Mouse (Mus musculus) fibroblast of lung, adult 2 months (primary cell): ENCODE data around the gene Lgals3.
A peak's percentile ranks its signal among the peaks of the same experiment; 100 is the strongest.

ENCODE experiments used
- DNase-seq: peaks from one replicate; pipeline ENCODE4 v3.0.0-alpha.2; 2011; ENCODE audit warnings: low read depth

Gene Lgals3

GRCm38 (mm10) chr14:47370790-47371189, 3.2 kb downstream of the Lgals3 start:
- no peak for DNase-seq

GRCm38 (mm10) chr14:47371689-47372088, 4.1 kb downstream of the Lgals3 start:
- peak; percentile 70 for DNase-seq

- DNase-seq = peak; percentile 80
These were observed 6.5 kb downstream of the Lgals3 start for GRCm38 (mm10) chr14:47373728-47374678.

- DNase-seq = peak; percentile 56
These were observed 9.0 kb downstream of the Lgals3 start for GRCm38 (mm10) chr14:47376526-47376925.

GRCm38 (mm10) chr14:47378336-47378735, 10.8 kb downstream of the Lgals3 start:
- peak; percentile 60 for DNase-seq

GRCm38 (mm10) chr14:47383911-47384310, 16.4 kb downstream of the Lgals3 start:
- DNase-seq = no peak

- no peak for DNase-seq
These were observed 17.1 kb downstream of the Lgals3 start for GRCm38 (mm10) chr14:47384653-47385052.

GRCm38 (mm10) chr14:47386125-47386524, 18.6 kb downstream of the Lgals3 start:
- DNase-seq = no peak

- no peak for DNase-seq
These were observed 26.0 kb downstream of the Lgals3 start for GRCm38 (mm10) chr14:47393354-47394094.

- no peak for DNase-seq
These were observed 27.5 kb downstream of the Lgals3 start for GRCm38 (mm10) chr14:47395007-47395406.

GRCm38 (mm10) chr14:47395462-47396026, 28.0 kb downstream of the Lgals3 start:
- DNase-seq = no peak

- no peak for DNase-seq
These were observed 28.7 kb downstream of the Lgals3 start for GRCm38 (mm10) chr14:47396165-47396652.

GRCm38 (mm10) chr14:47402735-47403134, 35.2 kb downstream of the Lgals3 start:
- DNase-seq = no peak

- DNase-seq = no peak
These were observed 38.4 kb downstream of the Lgals3 start for GRCm38 (mm10) chr14:47406000-47406399.

GRCm38 (mm10) chr14:47417346-47417745, 49.8 kb downstream of the Lgals3 start:
- no peak for DNase-seq

GRCm38 (mm10) chr14:47417775-47418665, 50.5 kb downstream of the Lgals3 start, which contains the start of gene Dlgap5:
Gene Dlgap5 (minus strand): TSS chr14:47418407.
- peak; percentile 83 for DNase-seq

GRCm38 (mm10) chr14:47418666-47418991, 51.1 kb downstream of the Lgals3 start:
- DNase-seq = no peak

- DNase-seq = no peak
These were observed 51.6 kb downstream of the Lgals3 start for GRCm38 (mm10) chr14:47419034-47419625.

- DNase-seq = no peak
These were observed 52.2 kb downstream of the Lgals3 start for GRCm38 (mm10) chr14:47419723-47420276.

GRCm38 (mm10) chr14:47421606-47422005, 54.1 kb downstream of the Lgals3 start:
- DNase-seq = no peak

GRCm38 (mm10) chr14:47422466-47422865, 54.9 kb downstream of the Lgals3 start:
- no peak for DNase-seq
